Mouse (Mus musculus): Measurements from ENCODE around the gene Rnf220. TPM values are rescaled to one million over a fixed set of nuclear protein-coding genes. Genes with fewer than 3 reads are reported as not detected.

Rnf220 gene
- total RNA-seq (2021) = 10 to 100 TPM; 78.8 to 88.1 TPM
- long read RNA-seq, experiment 1, transcript Rnf220-212 (11 exons, 1,949 nt) = major isoform, 19 of 109 reads
- long read RNA-seq, experiment 1, transcript Rnf220-214 (3 exons, 728 nt) = minor isoform, 6 of 109 reads
- long read RNA-seq, experiment 1, partial matches to known transcripts = 17 of 109 reads
- long read RNA-seq, experiment 1, other reads (novel, unspliced or antisense) = 67 of 109 reads
- long read RNA-seq, experiment 2, transcript Rnf220-212 (11 exons, 1,949 nt) = major isoform, 7 of 50 reads
- long read RNA-seq, experiment 2, partial matches to known transcripts = 15 of 50 reads
- long read RNA-seq, experiment 2, other reads (novel, unspliced or antisense) = 24 of 50 reads

DNA sequence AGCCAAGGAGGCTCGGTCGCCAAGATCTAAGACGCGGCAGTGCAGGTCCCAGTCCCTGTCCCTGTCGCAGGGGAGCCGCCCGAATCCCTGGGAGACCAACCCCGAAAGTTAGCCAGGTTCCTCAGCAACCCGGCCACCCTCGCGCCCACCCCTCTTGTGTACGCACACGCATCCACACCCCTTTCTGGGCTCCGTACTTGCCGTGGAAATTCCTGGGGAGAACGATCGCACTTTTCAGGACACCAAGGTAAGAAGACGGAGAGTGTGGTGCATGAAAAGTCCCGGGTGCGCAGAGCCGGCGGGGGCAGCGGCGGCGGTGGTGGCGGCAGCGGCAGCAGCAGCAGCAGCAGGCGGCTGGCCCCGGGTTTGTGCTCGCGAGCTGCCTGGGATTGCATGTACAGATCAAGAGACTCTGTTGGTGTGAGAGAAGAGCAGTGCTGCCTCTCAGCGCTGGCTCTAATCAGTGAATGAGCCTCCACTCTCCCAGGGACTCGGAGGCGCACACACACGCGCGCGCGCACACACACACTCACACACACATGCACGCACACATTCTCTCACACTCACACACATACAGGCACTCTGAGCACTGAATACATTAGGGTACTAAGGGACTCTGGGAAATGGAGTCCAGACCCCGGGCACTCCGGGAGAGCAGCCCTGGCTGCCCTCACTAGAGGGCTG is at the start of gene Rnf220:
TSS of gene Rnf220 (minus strand) at position 571 of the 684 bp plus-strand sequence.
- peak in 1 of 2 experiments; percentile 53 for DNase-seq

DNA sequence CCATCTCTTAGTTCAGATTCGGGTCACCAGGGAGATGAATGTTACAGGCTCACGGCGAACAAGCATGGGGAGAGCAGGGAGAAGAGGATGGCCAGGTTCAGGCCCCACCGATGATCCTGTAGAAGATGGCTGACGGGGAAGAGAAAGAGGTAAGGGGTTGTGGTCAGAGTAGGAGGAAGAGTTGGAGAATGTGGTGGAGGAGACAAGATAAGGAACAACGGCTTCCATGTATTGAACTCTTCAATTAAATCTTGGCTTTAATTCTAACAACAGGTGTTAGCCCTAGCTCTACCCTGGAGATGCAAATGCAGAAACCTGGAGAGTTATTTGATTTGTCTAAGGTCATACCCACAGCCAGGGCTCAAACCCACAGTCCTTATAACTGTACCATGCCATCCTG is 49.8 kb upstream of the Rnf220 start:
- DNase-seq = no peak

DNA sequence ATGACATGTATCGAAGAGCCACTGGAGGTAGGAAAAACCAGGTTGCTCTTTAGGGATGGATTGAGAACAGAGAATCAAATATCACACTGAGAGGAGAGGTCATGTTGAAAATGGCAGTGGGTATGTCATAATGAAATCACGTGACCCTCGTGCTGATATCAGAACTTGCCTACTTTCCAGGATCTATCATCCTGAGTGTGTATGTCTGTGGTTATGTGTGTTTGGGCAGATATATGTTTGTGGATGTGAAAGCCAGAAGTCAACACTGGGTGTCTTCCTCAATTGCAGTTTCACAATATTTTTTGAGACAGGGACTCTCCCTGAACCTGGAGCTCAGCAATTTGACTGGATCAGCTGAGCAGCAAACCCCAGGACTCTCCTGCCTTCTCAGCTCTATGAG is 48.6 kb upstream of the Rnf220 start:
- no peak for DNase-seq

DNA sequence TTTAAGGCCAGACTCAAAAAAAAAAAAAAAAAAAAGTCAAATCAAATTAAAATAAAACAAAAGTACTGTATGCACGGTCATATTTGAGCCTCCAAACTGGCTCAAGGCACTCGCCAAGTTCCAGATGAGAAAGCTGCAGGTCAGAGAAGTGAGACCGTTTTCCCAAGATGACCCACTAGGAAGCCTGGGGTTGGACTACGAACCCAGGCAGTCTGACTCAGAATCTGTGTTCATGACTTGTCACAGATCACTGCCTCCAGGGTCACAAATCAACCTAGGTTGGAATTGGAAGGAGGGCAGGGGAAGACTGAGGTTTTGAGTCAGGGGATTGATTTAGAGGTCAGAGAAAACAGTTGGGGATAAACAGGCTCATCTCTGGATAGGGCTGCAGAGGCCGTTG is 43.7 kb upstream of the Rnf220 start:
- DNase-seq = peak in 1 of 2 experiments; percentile 31

DNA sequence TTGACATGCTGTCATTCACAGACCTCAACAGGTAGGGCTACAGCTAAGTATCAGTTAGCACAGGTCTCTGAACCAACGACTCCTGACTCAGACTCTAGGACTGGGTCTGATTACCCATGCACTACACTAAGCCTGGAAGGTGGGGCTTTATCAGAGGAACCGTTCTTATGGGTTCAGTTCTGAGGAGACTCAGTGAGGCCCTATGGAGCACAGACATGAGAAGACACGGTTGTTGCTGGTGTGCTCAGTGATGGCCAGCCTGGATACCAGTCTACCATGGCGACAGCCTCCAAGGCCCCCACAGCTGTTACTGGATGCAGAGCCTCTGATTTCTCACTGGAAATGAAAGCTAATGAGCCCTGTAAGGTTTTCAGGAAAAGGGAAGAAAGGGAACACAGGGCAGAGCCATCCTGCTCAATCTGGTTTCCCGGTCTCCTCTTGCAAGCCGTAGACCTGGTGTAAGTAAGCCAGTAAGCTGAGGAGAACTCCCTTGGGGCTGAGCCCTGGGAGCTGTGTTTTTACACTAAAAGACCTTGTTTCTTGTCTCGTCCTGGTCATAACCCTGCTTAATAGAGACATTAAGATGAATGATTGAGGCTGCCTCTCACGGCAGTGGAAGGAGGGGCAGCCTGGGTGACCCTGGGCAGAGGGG is 42.6 kb upstream of the Rnf220 start:
- no peak for DNase-seq

DNA sequence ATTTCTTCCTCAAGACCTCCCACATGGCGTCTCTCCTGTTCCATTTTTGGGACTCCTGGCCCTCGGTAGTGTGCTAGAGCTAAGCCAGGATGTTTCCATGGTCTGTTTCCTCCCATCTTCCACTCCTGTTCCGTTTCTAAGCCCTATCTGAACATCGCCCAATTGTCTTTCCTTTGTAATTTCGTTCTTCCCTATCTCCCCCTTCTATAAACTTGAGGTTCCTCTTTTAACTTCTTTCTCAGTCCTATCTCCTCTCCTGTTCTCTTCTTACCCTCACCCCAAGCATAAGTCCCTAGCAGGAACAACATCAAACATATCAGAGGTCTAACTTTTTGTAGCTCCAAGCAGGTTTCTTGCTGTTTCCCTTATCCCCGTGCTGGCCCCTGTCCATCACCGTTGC is 40.1 kb upstream of the Rnf220 start:
- DNase-seq = no peak

DNA sequence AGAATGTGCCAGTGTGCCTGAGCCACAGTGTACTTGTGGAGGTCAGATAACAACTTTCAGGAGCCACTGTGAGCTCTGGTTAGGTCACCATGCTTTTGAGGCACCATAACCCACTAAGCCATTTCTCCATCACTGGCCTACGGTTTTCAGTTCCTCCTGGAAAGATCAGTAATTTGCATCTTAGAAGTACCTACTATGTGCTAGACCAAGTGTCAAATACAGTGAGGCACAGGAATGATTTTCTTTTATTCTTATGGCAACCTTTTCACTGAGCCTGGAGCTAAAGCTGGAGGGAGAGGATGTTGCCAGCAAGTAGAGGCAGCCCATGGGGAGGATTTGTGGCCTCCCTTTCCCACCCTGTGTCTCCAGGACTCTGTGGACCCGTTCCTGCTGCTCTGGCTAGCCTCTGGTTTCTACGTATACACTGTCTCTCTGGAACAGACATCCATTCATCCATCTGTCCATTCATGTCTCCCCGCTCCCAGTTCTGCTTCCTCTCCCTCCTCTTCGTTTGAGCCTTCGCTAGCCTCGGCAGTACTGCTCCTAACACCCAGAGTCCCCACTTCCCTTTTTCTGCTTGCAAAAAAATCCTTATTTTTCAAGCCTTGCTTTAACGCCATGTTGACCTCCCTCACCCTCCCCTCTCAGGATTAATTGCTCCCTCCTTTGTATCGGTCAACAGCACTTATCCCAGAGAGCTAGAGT is 38.8 kb upstream of the Rnf220 start:
- DNase-seq = no peak

DNA sequence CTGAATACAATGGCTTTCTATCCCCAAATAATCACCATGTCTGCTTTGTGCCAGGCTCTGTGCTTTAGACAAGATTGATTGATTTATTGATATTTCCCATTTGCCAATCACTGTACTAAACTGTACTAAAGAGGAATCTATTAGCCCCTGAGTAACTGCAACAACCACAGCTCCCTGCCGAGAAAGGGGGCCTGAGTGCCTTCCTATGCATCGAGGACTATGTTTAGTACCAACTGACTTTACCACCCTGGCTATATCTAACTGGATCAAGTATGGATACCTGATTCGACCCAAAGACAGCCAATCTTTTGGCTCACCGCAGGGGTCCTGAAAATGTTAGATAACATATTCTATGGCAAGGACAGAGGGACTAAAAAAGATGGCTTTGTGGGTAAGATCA is 33.0 kb upstream of the Rnf220 start:
- DNase-seq = no peak

DNA sequence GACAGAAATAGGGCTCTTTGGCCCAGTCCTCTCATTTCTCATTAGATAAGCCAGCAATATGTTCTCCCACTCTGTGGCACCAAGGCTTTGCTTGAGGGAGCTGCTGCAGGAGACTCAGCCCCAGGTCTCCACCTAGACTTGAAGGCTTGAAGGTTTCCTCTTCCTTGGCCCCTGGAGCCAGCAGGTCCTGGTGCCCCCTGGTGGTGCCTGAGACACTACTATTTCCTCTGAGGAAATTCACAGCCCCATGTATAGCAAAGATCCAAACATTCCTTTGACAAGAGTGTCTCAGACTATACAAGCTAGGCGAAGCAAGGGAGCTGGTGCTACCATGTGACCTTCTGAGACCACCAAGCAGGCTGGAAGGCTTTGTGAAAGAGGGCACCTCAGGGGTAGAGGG is 31.1 kb upstream of the Rnf220 start:
- DNase-seq = peak; percentile 67 to 74

DNA sequence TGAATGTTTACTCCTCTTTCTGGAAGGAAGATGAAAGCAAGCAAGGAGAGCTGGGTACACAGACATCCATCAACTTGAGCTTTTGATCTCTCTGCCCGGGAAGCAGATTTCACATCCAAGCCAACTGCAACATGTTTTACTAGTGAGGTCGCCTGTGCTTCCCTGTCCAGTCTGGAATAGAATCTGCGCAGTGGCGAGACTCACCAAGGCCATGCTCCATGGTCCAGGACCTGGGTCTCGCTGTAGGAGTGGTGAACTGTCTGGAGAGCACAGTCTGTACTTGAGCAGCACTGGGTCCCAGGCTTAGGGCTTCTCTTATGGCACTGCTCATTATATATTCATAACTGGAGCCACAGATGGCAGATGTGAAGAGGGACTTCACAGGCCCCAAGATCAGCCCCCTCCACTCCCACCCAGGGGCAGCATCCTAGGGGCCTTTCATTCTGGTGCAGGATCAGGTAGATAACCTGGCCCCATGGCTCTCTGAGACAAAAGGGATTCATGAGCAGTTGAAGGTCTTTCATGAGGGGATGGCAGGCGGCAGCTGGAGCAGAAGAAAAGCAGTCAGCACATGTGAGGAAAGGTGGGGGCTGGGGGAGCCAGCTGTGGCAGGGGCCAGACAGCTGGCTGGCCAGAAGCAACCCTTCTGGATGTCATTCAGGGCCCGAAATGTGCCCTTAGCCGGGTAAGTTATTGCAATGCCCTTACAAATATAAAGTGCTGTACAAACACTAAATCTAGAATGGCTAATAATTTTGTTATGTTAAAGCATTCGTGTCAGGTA is 30.5 kb upstream of the Rnf220 start:
- DNase-seq = peak; percentile 40 to 41

DNA sequence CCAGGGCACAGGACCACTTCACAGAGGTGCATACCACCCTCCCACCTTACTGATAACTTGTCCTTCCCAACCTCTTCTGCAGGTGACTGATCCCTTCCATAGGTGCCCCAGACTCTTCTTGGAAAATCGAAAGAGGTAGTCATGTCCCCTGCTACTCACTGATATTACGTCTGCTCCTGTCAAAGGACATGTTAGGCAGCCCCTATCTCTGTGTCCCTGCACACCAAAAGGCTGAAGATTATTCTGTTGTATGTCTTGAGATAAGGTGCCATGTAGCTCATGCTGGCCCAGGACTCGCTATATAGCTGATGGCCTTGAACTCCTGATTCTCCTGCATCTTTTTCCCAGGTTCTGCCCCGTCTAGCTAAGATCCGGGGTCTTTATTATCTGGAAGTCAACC is 29.1 kb upstream of the Rnf220 start:
- DNase-seq = no peak

DNA sequence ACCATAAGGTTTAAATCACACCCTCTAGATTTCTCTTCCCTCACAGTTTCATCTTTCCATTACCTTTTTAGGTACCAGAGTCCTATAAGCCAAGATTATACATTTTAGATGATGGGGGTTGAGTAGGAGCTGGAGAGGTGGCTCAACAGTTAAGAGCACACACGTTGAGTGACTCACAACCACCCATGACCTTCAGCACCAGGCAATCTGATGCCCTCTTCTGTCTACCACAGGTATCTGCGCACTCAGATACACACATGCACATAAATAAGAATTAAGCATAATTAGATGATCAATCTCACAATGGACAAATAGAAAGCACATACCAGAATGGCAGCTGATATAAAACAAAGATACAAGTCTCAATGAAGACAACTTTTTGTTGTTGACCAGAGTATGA is 24.5 kb upstream of the Rnf220 start:
- DNase-seq = no peak

DNA sequence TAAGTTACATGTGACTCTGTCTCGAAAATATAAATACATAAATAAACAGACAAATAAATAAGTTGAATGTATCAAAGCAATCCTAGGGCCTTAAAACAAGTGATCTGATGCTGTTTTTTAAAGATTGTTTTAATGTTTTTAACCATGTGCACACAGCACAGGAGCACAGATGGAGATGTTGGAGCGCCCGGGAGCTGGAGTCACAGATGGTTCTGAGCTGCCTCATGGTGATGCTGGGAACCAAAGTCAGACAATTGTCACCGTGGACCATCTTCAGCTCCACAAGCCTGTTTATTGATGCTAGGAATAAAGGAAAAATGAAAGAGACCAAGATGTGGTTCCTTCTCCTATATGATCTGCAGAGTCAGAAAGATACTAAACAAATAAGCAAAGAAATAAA is 21.4 kb upstream of the Rnf220 start:
- DNase-seq = no peak

DNA sequence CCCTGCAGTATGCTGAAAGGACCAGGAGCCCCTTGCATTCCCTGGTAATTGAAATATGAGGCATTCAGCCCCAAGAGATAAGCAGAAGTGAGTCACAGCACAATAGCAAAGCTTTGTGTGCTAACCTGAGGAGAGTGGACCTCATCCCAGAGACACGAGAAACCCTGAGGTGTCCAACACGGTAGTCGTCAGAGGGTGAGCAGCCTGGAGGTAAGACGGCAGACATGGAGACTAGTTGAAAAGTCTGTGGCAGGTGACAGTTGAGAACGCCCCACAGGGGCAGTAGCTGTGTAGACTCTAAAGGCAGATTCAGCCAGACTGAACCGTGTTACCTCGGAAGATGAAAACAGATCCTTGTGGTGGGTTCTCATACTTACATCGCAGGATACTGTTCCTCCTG is 2.2 kb upstream of the Rnf220 start:
- DNase-seq = no peak

DNA sequence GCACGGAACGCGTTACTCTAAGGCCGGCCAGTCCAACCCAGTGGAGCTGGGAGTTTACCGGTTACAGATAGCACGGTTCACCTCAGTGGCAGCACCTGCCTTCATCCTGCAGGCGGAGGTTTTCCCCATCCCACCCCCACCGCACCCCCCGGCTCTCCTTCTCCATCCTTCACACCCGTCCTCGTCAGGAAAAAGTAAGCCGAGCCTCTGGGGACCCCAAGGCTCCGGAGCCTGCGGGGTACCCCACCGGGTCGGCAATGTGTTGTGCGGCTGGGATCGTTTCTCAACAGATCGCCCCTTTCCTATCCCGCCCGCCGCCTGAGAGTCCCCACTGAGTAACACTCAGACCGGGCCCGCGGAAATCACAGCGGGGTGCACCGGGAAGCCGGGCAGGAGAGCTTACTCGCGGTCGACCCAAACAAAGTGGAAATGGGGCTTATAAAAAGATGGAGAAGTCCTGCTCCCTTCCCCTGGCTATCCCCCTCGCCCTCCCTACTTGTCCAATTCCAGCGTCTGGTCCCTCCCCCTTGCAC is 917 bp downstream of the Rnf220 start:
- DNase-seq = peak in 1 of 2 experiments; percentile 27

DNA sequence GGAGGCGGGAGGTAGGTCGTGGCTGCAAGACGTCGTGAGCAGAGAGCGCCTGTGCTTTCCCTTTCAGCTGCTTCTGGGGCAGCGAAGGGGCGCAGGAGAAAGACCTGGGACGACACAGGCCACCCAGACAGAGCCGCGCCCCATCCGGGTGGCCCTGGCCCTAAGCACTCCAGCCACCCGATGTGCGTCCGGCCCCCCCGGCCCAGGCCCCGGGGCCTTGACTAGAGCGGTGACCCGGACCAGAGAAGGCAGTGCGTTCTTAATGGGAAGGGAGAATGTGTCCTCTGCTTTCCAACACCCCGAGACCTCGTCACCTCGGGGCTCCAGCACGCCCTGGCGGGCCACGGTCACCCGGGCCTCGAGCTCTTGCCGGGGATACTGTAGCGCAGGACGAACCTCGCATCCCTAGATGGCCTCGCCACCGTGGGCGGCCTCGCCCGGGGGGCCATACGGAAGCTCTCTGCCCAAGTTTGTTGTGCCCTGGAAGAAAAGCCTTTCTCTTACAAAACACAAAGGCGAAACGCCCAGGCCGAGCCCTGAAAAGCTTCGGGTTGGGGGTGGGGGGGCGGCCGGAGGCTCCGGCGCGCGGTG is 1.8 kb downstream of the Rnf220 start:
- peak in 1 of 2 experiments; percentile 52 for DNase-seq

DNA sequence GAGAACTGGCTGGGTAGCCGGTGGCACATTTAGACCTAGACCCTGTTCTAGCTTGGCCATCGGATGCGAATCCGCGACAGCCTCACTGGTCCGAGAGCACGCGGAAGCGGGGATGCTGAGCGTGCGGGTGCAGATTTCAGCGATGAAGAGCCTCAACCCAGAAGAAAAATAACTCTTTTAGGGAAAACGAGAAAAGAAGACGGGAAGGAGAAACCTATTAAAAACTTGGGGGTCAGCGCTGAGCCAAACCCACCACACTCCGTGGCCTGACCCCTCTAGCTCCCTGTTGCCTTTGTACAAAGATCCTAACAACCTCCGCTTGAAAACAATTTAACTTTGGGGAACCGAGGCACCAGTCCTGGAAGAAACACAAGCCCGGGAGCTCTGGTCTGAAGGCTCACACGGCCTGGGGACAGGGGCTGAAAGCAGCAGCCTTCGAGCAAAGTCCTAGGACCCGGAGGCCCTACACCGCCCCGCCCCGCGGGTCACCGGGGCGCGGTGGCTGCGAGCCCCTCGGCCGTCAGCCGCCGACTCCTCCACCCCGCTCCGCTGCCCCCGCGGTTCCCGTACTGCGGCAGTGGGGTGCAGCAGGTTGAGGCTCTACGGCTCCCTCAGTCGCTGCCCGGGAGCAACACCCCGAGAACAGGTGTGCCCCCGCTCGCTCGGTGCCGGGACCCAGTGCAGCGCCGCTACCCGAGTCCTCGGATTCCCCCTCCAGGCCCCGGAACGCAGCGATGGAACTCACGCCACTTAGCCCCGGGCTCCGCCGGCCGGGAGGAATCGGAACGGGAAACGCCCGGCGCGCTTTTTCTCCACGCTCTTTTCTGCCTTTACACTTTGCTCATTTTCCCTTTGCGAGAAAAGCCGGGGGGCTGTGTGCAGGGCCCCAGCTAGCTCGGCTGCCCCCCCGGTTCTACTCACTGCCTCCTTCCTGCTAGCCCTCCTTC is 2.7 kb downstream of the Rnf220 start:
- peak in 1 of 2 experiments; percentile 14 for DNase-seq

DNA sequence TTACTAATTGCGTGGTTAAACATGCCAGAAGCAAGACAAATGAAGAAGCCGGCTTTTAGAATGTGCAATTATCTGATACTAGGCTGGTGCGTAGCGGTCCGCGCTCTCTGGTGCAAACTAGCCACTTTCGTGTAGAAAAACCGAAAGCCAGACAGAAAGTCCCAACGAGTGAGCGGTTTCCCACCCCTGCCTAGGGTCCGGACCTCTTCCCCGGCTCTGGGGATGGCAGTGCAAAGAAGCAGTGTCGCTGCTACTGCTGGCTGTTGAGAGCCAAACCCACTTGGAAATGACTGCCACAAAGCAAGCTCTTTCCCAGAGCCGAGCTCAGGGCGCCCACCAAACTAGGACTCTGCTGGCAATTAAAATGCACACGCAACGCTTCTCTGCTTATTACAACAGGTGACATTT is 3.7 kb downstream of the Rnf220 start:
- DNase-seq = no peak

DNA sequence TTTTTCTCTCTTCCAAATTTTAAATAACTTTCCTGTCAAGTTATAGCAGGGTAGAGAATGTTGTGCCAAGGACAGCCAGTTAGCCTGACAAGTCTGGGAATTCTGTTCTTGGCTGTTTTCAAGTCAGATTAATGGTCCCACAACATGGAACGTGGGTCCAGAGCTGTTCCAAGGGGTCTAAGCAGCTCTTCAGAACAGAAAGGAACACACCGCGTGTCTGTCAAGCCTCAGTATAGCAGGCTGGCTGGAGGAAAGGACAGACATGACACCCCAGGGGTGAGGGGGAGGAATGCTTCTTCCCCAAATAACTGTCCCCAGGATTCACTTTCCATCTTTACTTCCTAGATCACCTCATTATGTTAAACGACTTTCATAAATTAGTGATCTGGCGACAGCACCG is 5.0 kb downstream of the Rnf220 start:
- DNase-seq = no peak

DNA sequence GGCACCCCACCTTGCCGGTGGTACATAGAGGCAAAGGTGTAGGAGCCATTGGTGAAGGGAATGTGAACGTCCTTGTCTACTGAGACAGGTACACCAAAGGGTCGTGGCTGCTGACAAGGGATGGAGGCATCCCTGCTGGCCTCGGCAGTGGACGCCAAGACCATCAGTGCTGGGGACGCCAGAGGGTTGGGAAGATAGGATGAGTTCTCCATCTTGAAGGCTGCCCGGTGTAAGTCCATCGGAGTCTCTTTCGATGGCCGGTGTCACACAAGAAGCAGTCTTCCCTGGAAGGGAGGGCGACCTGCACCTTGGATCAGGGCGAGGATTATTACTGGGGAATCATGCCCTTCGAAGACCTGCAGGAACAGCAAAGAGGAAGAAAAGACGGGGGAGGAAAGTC is 6.9 kb downstream of the Rnf220 start:
- no peak for DNase-seq

Measured in adrenal gland, postnatal 36 days (tissue).